Mouse (Mus musculus) CD4-positive, CD25-positive, alpha-beta regulatory T cell, adult 2 months (primary cell): Measurements from ENCODE around the gene Ifnl3.

Source experiments
- DNase-seq: peaks from one replicate; pipeline ENCODE4 v3.0.0-alpha.2; 2012; ENCODE audit warnings: low read depth, low spot score

The Ifnl3 gene

DNA sequence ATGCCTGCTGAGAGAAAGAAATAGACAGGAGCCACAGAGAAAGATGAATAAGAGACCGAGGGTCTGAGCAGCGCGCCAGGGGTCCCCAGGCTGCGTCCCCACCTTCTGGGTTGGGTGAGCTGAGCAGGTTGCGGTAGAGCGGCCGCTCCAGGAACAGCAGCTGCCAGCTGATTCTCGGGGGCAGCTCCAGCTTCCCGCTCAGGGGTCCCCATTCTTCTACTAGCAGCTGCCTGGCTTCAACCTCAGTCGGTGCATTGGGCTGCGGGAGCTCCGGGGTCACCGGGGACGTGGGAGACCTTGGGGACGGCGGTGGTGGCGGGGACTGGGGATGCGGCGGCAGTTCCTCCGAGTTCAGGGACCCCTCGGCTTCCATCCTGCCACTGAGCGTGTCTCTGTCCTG is 24.0 kb downstream of the Ifnl3 start:
- no peak for DNase-seq

- no peak for DNase-seq
Measured at GRCm38 (mm10) chr7:28547154-28547553, 24.5 kb downstream of the Ifnl3 start, which contains the start of gene Nccrp1. Gene Nccrp1 (minus strand): TSS chr7:28547254.

DNA sequence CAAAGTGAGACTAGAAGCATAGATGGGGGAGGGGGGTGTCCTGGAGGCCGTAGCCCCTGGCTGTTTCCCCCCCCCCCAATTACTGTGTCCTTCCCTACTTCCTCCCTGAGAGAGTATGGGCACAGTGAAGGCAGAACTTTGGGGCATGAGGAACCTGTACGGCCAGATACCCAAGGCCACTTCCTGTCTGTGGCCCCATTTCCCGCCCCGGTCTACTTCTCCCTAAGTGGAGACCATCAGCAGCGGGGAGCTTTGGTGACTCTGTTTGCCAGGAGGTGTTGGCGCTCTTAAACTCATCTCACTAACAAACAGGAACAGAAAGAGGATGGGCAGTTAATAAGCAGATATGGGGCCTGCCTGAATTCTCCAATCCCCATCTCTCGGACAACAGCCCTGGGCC is 25.0 kb downstream of the Ifnl3 start:
- DNase-seq = no peak

- no peak for DNase-seq
Measured at GRCm38 (mm10) chr7:28553076-28553475, 30.4 kb downstream of the Ifnl3 start.

DNA sequence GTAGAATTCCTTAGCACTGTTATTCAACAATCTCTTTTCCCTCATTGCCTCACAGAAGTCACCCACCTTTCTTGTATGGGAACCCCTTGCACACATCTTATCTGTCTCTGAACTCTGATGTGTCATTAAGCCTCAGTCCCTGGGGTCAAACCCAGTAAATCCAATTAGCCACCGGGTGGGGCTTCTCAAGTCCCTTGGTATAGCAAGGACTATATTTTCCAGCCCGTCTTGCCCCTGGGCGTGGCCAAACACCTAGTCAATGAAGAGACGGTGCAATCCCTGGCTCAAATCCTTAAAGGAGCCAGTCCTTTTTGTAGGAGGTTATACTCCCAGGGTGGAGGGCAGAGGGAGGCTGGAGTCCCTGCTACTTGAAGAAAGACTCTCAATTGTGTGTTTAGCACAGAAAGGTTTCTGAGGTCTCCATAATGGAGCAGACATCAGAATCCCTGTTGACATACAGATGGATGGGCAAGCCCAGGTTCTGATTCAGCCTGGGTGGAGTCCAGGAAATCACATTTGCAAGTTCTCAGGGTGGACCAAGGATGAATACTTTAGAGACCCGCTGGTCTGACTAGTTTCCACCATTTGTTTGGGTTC is 33.4 kb downstream of the Ifnl3 start:
- no peak for DNase-seq

DNA sequence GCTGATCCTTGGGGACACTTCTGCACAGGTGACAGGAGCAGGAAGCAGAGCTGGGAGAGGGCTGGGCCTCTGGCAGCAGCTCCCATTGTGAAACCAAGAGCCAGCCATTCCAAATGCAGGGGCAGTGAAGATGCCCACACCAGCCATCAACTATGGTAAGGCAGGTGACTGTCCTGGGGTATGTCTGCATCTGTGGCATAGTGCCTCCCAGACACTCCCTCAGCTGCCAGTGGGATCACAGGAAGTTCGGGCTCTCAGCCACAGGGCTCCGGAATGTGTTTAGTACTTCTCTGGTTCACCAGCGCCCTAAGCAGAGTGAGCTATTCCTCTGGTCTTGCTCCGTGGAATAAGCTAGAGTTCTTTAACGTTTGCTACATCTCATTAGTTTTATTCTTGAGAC is 34.4 kb downstream of the Ifnl3 start:
- DNase-seq = no peak

- DNase-seq = no peak
Measured at GRCm38 (mm10) chr7:28557708-28558107, 35.1 kb downstream of the Ifnl3 start.

GRCm38 (mm10) chr7:28558486-28558885 is 35.9 kb downstream of the Ifnl3 start:
- no peak for DNase-seq

DNA sequence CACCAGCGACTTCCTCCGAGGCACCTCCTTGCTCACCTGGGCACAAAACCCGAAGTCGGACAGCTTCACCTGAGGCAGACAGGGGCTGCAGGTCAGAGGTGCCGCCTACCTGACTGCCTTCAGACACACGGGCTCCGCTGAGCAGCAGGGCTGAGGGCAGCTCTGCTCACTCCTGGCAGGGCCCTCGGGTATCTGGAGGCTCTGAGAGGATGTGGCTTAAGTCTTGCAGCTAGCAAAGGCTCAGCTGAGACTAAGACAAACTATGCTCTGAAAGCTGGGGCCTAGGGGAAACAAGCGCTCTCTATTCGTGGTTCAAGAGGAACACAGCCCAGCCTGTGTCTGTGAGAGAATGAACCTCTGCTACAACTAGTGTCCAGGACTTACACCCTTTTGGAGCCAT is 38.2 kb downstream of the Ifnl3 start:
- no peak for DNase-seq

DNA sequence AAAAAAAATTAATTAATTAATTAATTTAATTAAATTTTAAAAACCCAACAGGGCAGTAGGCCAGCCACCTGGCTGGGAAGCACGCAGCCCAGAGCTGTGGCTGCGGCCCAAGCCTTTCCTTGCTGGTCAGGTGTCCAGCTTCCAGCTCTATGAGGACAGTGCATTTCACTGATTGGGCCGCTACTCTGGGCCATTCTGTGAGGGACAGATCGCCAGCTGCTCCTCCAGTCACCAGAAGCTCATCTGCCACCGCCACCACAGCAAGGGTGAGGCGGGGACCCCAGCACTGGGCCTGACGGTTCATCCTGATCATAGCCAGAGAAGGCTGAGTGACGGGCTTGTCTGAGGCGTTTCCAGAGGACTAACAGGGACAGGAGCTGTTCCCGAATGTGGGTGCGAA is 39.3 kb downstream of the Ifnl3 start:
- DNase-seq = no peak

- DNase-seq = no peak
Measured at GRCm38 (mm10) chr7:28562371-28562770, 39.7 kb downstream of the Ifnl3 start.

- DNase-seq = no peak
Measured at GRCm38 (mm10) chr7:28562951-28563350, 40.3 kb downstream of the Ifnl3 start.

DNA sequence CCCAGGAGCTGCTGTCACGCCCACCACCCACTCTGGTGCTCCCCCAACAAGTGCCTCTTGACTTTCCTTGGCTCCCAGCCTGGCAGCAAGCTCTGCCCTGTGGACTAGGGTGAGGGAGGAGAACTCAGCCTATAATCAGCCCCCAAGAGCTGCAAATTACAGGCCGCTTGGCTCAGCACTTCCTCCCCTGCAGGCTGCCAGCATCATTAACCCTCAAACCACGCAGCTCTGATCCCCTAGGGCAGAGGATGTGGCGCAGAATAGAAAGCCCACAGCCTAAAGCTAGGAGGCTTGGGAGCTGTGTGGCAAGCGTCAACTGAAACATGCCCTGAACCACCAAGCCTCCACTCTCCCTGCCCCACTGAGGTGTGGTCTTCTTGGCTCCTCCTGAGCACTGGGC is 42.8 kb downstream of the Ifnl3 start:
- no peak for DNase-seq

GRCm38 (mm10) chr7:28567539-28567938 is 44.9 kb downstream of the Ifnl3 start:
- DNase-seq = no peak

DNA sequence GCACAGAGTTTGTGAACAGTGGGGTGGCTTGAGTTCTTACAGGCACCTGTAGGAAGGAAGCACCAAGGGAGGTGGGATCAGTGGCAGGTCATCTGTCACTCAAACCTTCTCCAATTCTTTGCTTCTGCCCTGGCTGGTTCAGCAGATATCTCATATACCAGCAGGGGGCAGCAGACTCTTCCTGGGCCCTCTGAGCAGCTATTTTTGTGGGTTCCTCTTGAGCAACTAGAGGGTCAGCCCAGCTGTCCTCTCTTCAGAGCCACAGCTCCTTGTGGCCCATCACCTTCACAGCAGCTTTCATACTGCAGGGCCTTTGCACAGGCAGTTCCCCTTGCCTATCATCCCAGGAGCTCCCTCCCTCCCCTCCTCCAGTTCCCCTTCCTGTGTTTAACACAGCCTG is 45.6 kb downstream of the Ifnl3 start:
- peak; percentile 82 for DNase-seq

DNA sequence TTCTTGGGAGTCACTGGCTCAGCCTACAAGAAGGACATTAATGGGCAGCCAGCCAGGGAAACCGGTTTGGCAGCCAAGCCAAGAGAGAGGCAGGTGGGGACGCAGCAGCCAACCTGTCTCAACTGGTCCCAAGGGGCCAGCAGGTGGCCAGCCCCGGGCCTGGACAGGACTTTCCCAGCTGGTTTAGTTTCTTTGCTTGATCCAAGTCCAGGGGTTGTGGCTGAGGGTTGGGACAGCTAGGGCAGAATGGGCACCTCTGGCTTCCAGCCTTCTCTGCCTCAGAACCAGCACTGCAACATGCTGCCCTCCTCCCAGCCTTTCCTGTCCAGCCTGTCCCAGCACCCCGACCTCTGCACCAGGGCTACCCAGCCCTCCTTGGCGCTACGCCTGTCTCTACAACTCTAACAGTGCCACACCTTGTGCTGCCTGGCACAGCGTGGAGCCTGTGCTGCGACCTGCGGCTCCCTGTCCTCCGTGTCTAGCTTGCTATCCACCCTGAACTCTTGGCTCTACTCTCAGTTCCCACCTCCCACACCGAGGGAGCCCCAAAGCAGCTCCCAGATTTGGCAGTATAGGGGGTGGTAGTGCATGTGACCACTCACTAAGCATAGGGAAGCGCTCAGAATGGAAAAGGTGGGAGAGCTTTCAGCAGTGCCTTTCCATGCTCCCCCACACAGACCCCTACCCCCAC is 47.8 kb downstream of the Ifnl3 start:
- no peak for DNase-seq

- DNase-seq = no peak
Measured at GRCm38 (mm10) chr7:28570982-28571682, 48.5 kb downstream of the Ifnl3 start.

DNA sequence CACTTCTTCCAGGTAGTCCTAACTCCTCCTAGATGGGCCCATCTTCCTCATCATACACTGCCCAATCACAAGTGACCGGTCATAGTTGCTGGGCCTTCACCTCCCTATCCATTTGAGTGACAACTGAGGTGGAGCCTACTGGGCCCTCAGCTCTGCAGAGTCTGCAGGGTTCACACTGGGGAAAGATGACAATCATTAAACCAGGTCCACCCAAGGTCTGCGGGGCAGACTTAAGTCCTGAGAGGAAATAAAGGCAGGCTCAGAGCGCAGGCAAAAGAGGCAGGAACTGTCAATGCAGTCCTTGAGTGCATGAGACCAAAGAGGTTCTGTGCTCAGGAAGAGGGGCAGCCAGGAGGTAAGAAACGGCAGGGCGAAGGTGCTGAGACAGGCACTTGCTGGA is 50.1 kb downstream of the Ifnl3 start:
- DNase-seq = no peak

DNA sequence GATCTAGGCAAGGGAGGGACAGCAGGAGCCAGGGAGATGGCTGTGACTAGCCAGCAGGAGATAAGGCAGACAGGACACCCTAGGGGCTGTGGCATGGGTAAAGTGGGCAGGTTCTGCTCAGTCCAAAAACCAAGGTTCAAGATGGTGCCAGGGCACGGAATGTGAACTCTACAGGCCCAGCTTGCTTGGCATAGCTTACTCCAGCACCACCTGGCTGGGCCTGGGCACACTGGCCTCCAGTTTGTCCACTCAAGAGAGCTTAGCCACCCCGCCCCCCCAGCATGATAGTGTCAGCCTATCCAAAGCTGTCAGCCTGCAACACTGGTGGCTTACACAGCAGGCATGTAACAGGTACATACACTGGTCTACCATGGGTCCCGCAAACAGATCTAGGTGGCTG is 50.6 kb downstream of the Ifnl3 start:
- DNase-seq = no peak
